Mouse (Mus musculus) intestine, embryonic 16.5 days (tissue): ENCODE results near the gene Zfp831. TPM values are rescaled to one million over a fixed set of nuclear protein-coding genes. Genes with fewer than 3 reads are reported as not detected.

ENCODE experiments used
- ATAC-seq: fragments of 200-750 bp; cut with Nextera tagmentation; 2 replicates; pipeline ENCODE4 v1.8.0; 2017; ENCODE audit warnings: moderate TSS enrichment, moderate library complexity
- H3K27ac ChIP-seq: fragments of 300-500 bp; sonication (generic); 2 replicates; pipeline ENCODE4 v1.5.1; 2014; ENCODE audit warnings: mild to moderate bottlenecking, low read length
- H3K27me3 ChIP-seq: fragments of 300-500 bp; sonication (generic); replicated peaks from 2 replicates; pipeline ENCODE4 v1.6.1; 2014; ENCODE audit warnings: low read length, control low read depth, mixed read lengths; ENCODE audit not compliant: control insufficient read depth, insufficient read depth
- H3K36me3 ChIP-seq: fragments of 300-500 bp; sonication (generic); 2 replicates; pipeline ENCODE4 v1.6.1; 2014; ENCODE audit warnings: low read length, control low read depth; ENCODE audit not compliant: control insufficient read depth, insufficient read depth
- H3K4me1 ChIP-seq: fragments of 300-500 bp; sonication (generic); 2 replicates; pipeline ENCODE4 v1.6.1; 2014; ENCODE audit warnings: low read length, control low read depth, mixed read lengths; ENCODE audit not compliant: control insufficient read depth, insufficient read depth
- H3K4me2 ChIP-seq: fragments of 300-500 bp; sonication (generic); 2 replicates; pipeline ENCODE4 v1.6.1; 2014; ENCODE audit warnings: low read depth, low read length, control low read depth
- H3K4me3 ChIP-seq: fragments of 300-500 bp; sonication (generic); 2 replicates; pipeline ENCODE4 v1.5.1; 2014; ENCODE audit warnings: mild to moderate bottlenecking, low read length
- H3K9ac ChIP-seq: fragments of 300-500 bp; sonication (generic); 2 replicates; pipeline ENCODE4 v1.6.1; 2014; ENCODE audit warnings: low read depth, low read length
- H3K9me3 ChIP-seq: fragments of 300-500 bp; sonication (generic); 2 replicates; pipeline ENCODE4 v1.6.1; 2016; ENCODE audit warnings: low read length, control low read depth; ENCODE audit not compliant: control insufficient read depth
- WGBS: fragments of 180-500 bp; shearing (Covaris S2); extraction: QIAGEN DNeasy Blood & Tissue Kit; methylation state at CpG from one replicate; pipeline ENCODE4 v1.1.7; 2014; 5-methylcytosine and 5-hydroxymethylcytosine counted together
- polyA plus RNA-seq: library from polyadenylated mRNA; unstranded; fragments of >200 nt; fragmentation: Nextera tagmentation; extraction: Ambion mirVana; gene quantifications from 2 replicates; pipeline ENCODE4 v1.2.1, GENCODE M21; 2015

Gene Zfp831
- polyA plus RNA-seq, 1 experiment from 2014 or later, result 0.04 TPM

- H3K4me1 ChIP-seq, result no peaks in the 10 kb centered on the region
- WGBS, result 75% methylated on average over 8 of the region's 8 CpGs
- H3K9me3 ChIP-seq, result no peaks in the 10 kb centered on the region
- no peak overlapping the region for H3K9ac ChIP-seq
- no peak overlapping the region for H3K4me3 ChIP-seq
- H3K27ac ChIP-seq, result no peak overlapping the region
- no peaks in the 10 kb centered on the region for H3K36me3 ChIP-seq
- no peak overlapping the region for H3K4me2 ChIP-seq
- no peak for ATAC-seq
- H3K27me3 ChIP-seq, result no peaks in the 10 kb centered on the region
Measured at GRCm38 (mm10) chr2:174701351-174701750, 58.0 kb downstream of the Zfp831 start.

- H3K4me2 ChIP-seq, result no peak overlapping the region
Measured at GRCm38 (mm10) chr2:174707101-174707500, 63.8 kb downstream of the Zfp831 start.

GRCm38 (mm10) chr2:174708587-174708986, 65.3 kb downstream of the Zfp831 start:
- H3K4me3 ChIP-seq, result no peak overlapping the region
- WGBS, result 82% methylated on average over 4 of the region's 4 CpGs
- no peaks in the 10 kb centered on the region for H3K4me1 ChIP-seq
- H3K27me3 ChIP-seq, result no peaks in the 10 kb centered on the region
- no peak overlapping the region for H3K27ac ChIP-seq
- H3K9me3 ChIP-seq, result no peaks in the 10 kb centered on the region
- no peak overlapping the region for H3K4me2 ChIP-seq
- no peaks in the 10 kb centered on the region for H3K36me3 ChIP-seq
- H3K9ac ChIP-seq, result no peak overlapping the region
- ATAC-seq, result no peak

More at GRCm38 (mm10) chr2:174707101-174707500, 63.8 kb downstream of the Zfp831 start:
- Histone ChIP-seq H3K4me3 (no peak overlapping the region), H3K27ac (no peak overlapping the region), H3K4me1 (no peaks in the 10 kb centered on the region), H3K9me3 (no peaks in the 10 kb centered on the region), H3K27me3 (no peaks in the 10 kb centered on the region), H3K36me3 (no peaks in the 10 kb centered on the region), H3K9ac (no peak overlapping the region)
- no peak for ATAC-seq
- WGBS, result 86% methylated on average over 16 of the region's 16 CpGs

GRCm38 (mm10) chr2:174710185-174710584, 66.9 kb downstream of the Zfp831 start:
- H3K9ac ChIP-seq, result no peak overlapping the region
- H3K4me2 ChIP-seq, result no peak overlapping the region
- H3K4me3 ChIP-seq, result no peak overlapping the region
- no peaks in the 10 kb centered on the region for H3K4me1 ChIP-seq
- H3K27me3 ChIP-seq, result no peaks in the 10 kb centered on the region
- H3K9me3 ChIP-seq, result no peaks in the 10 kb centered on the region
- WGBS, result 63% methylated on average over 3 of the region's 3 CpGs
- H3K27ac ChIP-seq, result no peak overlapping the region
- ATAC-seq, result no peak
- H3K36me3 ChIP-seq, result no peaks in the 10 kb centered on the region

GRCm38 (mm10) chr2:174712043-174712442, 68.7 kb downstream of the Zfp831 start:
- WGBS, result 98% methylated on average over 1 of the region's 1 CpGs
- H3K4me2 ChIP-seq, result no peak overlapping the region
- no peak overlapping the region for H3K27ac ChIP-seq
- no peaks in the 10 kb centered on the region for H3K4me1 ChIP-seq
- H3K9ac ChIP-seq, result no peak overlapping the region
- no peak overlapping the region for H3K4me3 ChIP-seq
- no peaks in the 10 kb centered on the region for H3K27me3 ChIP-seq
- H3K9me3 ChIP-seq, result no peaks in the 10 kb centered on the region
- no peaks in the 10 kb centered on the region for H3K36me3 ChIP-seq
- ATAC-seq, result no peak

- no peak overlapping the region for H3K27ac ChIP-seq
- H3K9ac ChIP-seq, result no peak overlapping the region
- H3K36me3 ChIP-seq, result no peaks in the 10 kb centered on the region
- H3K4me3 ChIP-seq, result no peak overlapping the region
- no peaks in the 10 kb centered on the region for H3K4me1 ChIP-seq
- no peaks in the 10 kb centered on the region for H3K27me3 ChIP-seq
- no peaks in the 10 kb centered on the region for H3K9me3 ChIP-seq
- ATAC-seq, result no peak
- H3K4me2 ChIP-seq, result no peak overlapping the region
Measured at GRCm38 (mm10) chr2:174715938-174716337, 72.6 kb downstream of the Zfp831 start.

GRCm38 (mm10) chr2:174717857-174718256, 74.5 kb downstream of the Zfp831 start:
- Histone ChIP-seq H3K9me3 (no peaks in the 10 kb centered on the region), H3K27ac (no peak overlapping the region), H3K27me3 (no peaks in the 10 kb centered on the region), H3K36me3 (no peaks in the 10 kb centered on the region), H3K4me3 (no peak overlapping the region), H3K4me1 (no peaks in the 10 kb centered on the region), H3K9ac (no peak overlapping the region), H3K4me2 (no peak overlapping the region)
- WGBS, result 77% methylated on average over 4 of the region's 4 CpGs
- ATAC-seq, result no peak

GRCm38 (mm10) chr2:174727114-174727823, 83.9 kb downstream of the Zfp831 start:
- Histone ChIP-seq H3K4me2 (no peak overlapping the region), H3K4me1 (peaks cover 5% of the 10 kb centered on the region; the same call in 1 of the 2 replicates), H3K9ac (no peak overlapping the region), H3K36me3 (no peaks in the 10 kb centered on the region), H3K4me3 (no peak overlapping the region), H3K9me3 (no peaks in the 10 kb centered on the region), H3K27ac (no peak overlapping the region), H3K27me3 (no peaks in the 10 kb centered on the region)
- ATAC-seq, result no peak
- WGBS, result 85% methylated on average over 10 of the region's 10 CpGs

GRCm38 (mm10) chr2:174731939-174732338, 88.6 kb downstream of the Zfp831 start:
- H3K9ac ChIP-seq, result no peak overlapping the region
- ATAC-seq, result peak; percentile 46; the same call in 1 of the 2 replicates
- H3K4me3 ChIP-seq, result no peak overlapping the region
- H3K27me3 ChIP-seq, result no peaks in the 10 kb centered on the region
- no peaks in the 10 kb centered on the region for H3K9me3 ChIP-seq
- peaks cover 6% of the 10 kb centered on the region; the same call in 1 of the 2 replicates for H3K4me1 ChIP-seq
- H3K36me3 ChIP-seq, result no peaks in the 10 kb centered on the region
- H3K4me2 ChIP-seq, result no peak overlapping the region
- 39% methylated on average over 5 of the region's 5 CpGs for WGBS
- H3K27ac ChIP-seq, result no peak overlapping the region

GRCm38 (mm10) chr2:174735270-174735669, 91.9 kb downstream of the Zfp831 start:
- H3K9me3 ChIP-seq, result no peaks in the 10 kb centered on the region
- H3K36me3 ChIP-seq, result no peaks in the 10 kb centered on the region
- H3K4me2 ChIP-seq, result no peak overlapping the region
- 100% methylated on average over 1 of the region's 1 CpGs for WGBS
- ATAC-seq, result no peak
- no peak overlapping the region for H3K9ac ChIP-seq
- H3K27me3 ChIP-seq, result no peaks in the 10 kb centered on the region
- no peak overlapping the region for H3K27ac ChIP-seq
- peaks cover 6% of the 10 kb centered on the region; the same call in 1 of the 2 replicates for H3K4me1 ChIP-seq
- H3K4me3 ChIP-seq, result no peak overlapping the region
